Mouse (Mus musculus): ENCODE measurements around the gene Tnni3. TPM values are rescaled to one million over a fixed set of nuclear protein-coding genes. Genes with fewer than 3 reads are reported as not detected.

The Tnni3 gene
- polyA plus RNA-seq, 1 experiment from 2014 or later = 2.7 TPM

- Histone ChIP-seq H3K27me3 (replicated peaks; ENCODE audit: low read depth, poor library complexity, severe bottlenecking) (no peaks in the 10 kb centered on the region), H3K4me1 (peaks cover 35% of the 10 kb centered on the region), H3K9me3 (no peaks in the 10 kb centered on the region; the same call in 1 of the 2 replicates), H3K36me3 (replicated peaks) (peaks cover 6% of the 10 kb centered on the region), H3K4me3 (peak overlapping the region; percentile 97), H3K27ac (replicated peaks) (peak overlapping the region; percentile 93)
- 12% methylated on average over 14 of the region's 14 CpGs for WGBS
- DNase-seq (ENCODE audit: low spot score) = peak; percentile 36
Observed at GRCm38 (mm10) chr7:4502421-4503090, 21.5 kb downstream of the Tnni3 start.

- H3K4me3 ChIP-seq = peak within 1 kb of the TSS; percentile 97
- H3K36me3 ChIP-seq (replicated peaks) = peaks cover 14% of the 10 kb centered on the region
- peak; percentile 95 for DNase-seq (ENCODE audit: low spot score)
- peak within 1 kb of the TSS; percentile 93 for H3K27ac ChIP-seq (replicated peaks)
- H3K4me1 ChIP-seq = peaks cover 35% of the 10 kb centered on the region
- no peaks in the 10 kb centered on the region for H3K27me3 ChIP-seq (replicated peaks; ENCODE audit: low read depth, poor library complexity, severe bottlenecking)
- no peaks in the 10 kb centered on the region; the same call in 1 of the 2 replicates for H3K9me3 ChIP-seq
- WGBS = under 1% methylated on average over 62 of the region's 62 CpGs
Observed at GRCm38 (mm10) chr7:4501558-4502397, 22.3 kb downstream of the Tnni3 start, which contains the start of gene Ppp1r12c. Gene Ppp1r12c, minus strand, starts transcription at chr7:4501680.

GRCm38 (mm10) chr7:4500892-4501471, 23.0 kb downstream of the Tnni3 start:
- WGBS = under 1% methylated on average over 49 of the region's 52 CpGs
- Histone ChIP-seq H3K36me3 (replicated peaks) (peaks cover 22% of the 10 kb centered on the region), H3K27ac (replicated peaks) (peak overlapping the region; percentile 93), H3K4me3 (peak overlapping the region; percentile 97), H3K9me3 (no peaks in the 10 kb centered on the region; the same call in 1 of the 2 replicates), H3K4me1 (peaks cover 35% of the 10 kb centered on the region), H3K27me3 (replicated peaks; ENCODE audit: low read depth, poor library complexity, severe bottlenecking) (no peaks in the 10 kb centered on the region)
- DNase-seq (ENCODE audit: low spot score) = peak; percentile 55

GRCm38 (mm10) chr7:4499034-4499433, 25.0 kb downstream of the Tnni3 start:
- Histone ChIP-seq H3K4me1 (peaks cover 35% of the 10 kb centered on the region), H3K9me3 (no peaks in the 10 kb centered on the region; the same call in 1 of the 2 replicates), H3K27me3 (replicated peaks; ENCODE audit: low read depth, poor library complexity, severe bottlenecking) (no peaks in the 10 kb centered on the region), H3K36me3 (replicated peaks) (peaks cover 41% of the 10 kb centered on the region), H3K27ac (replicated peaks) (no peak overlapping the region), H3K4me3 (peak overlapping the region; percentile 97)
- WGBS = 89% methylated on average over 4 of the region's 4 CpGs
- DNase-seq (ENCODE audit: low spot score) = no peak

GRCm38 (mm10) chr7:4498251-4498650, 25.8 kb downstream of the Tnni3 start:
- Histone ChIP-seq H3K27me3 (replicated peaks; ENCODE audit: low read depth, poor library complexity, severe bottlenecking) (no peaks in the 10 kb centered on the region), H3K9me3 (no peaks in the 10 kb centered on the region; the same call in 1 of the 2 replicates), H3K4me1 (peaks cover 35% of the 10 kb centered on the region), H3K36me3 (replicated peaks) (peaks cover 48% of the 10 kb centered on the region), H3K27ac (replicated peaks) (no peak overlapping the region), H3K4me3 (peak overlapping the region; percentile 97)
- WGBS = 40% methylated on average over 9 of the region's 9 CpGs
- DNase-seq (ENCODE audit: low spot score) = peak; percentile 61

GRCm38 (mm10) chr7:4497271-4497903, 26.6 kb downstream of the Tnni3 start:
- H3K9me3 ChIP-seq = no peaks in the 10 kb centered on the region; the same call in 1 of the 2 replicates
- WGBS = 94% methylated on average over 9 of the region's 9 CpGs
- no peak overlapping the region for H3K4me3 ChIP-seq
- H3K4me1 ChIP-seq = peaks cover 35% of the 10 kb centered on the region
- no peaks in the 10 kb centered on the region for H3K27me3 ChIP-seq (replicated peaks; ENCODE audit: low read depth, poor library complexity, severe bottlenecking)
- H3K36me3 ChIP-seq (replicated peaks) = peaks cover 57% of the 10 kb centered on the region
- no peak overlapping the region for H3K27ac ChIP-seq (replicated peaks)
- no peak for DNase-seq (ENCODE audit: low spot score)

GRCm38 (mm10) chr7:4496468-4496867, 27.6 kb downstream of the Tnni3 start:
- peaks cover 66% of the 10 kb centered on the region for H3K36me3 ChIP-seq (replicated peaks)
- WGBS = 92% methylated on average over 3 of the region's 3 CpGs
- DNase-seq (ENCODE audit: low spot score) = no peak
- no peak overlapping the region for H3K27ac ChIP-seq (replicated peaks)
- H3K4me3 ChIP-seq = no peak overlapping the region
- no peaks in the 10 kb centered on the region; the same call in 1 of the 2 replicates for H3K9me3 ChIP-seq
- H3K27me3 ChIP-seq (replicated peaks; ENCODE audit: low read depth, poor library complexity, severe bottlenecking) = no peaks in the 10 kb centered on the region
- H3K4me1 ChIP-seq = peaks cover 33% of the 10 kb centered on the region

GRCm38 (mm10) chr7:4493991-4494390, 30.0 kb downstream of the Tnni3 start:
- H3K4me3 ChIP-seq = no peak overlapping the region
- 83% methylated on average over 1 of the region's 1 CpGs for WGBS
- no peak for DNase-seq (ENCODE audit: low spot score)
- no peaks in the 10 kb centered on the region for H3K27me3 ChIP-seq (replicated peaks; ENCODE audit: low read depth, poor library complexity, severe bottlenecking)
- H3K27ac ChIP-seq (replicated peaks) = no peak overlapping the region
- no peaks in the 10 kb centered on the region for H3K9me3 ChIP-seq
- peaks cover 90% of the 10 kb centered on the region for H3K36me3 ChIP-seq (replicated peaks)
- H3K4me1 ChIP-seq = peaks cover 12% of the 10 kb centered on the region

GRCm38 (mm10) chr7:4492284-4493224, 31.5 kb downstream of the Tnni3 start:
- Histone ChIP-seq H3K4me3 (no peak overlapping the region), H3K27me3 (replicated peaks; ENCODE audit: low read depth, poor library complexity, severe bottlenecking) (no peaks in the 10 kb centered on the region), H3K36me3 (replicated peaks) (peaks cover 99% of the 10 kb centered on the region), H3K4me1 (no peaks in the 10 kb centered on the region), H3K9me3 (no peaks in the 10 kb centered on the region), H3K27ac (replicated peaks) (no peak overlapping the region)
- no peak for DNase-seq (ENCODE audit: low spot score)
- WGBS = 93% methylated on average over 13 of the region's 13 CpGs

- no peak overlapping the region for H3K4me3 ChIP-seq
- WGBS = 88% methylated on average over 6 of the region's 6 CpGs
- no peaks in the 10 kb centered on the region for H3K27me3 ChIP-seq (replicated peaks; ENCODE audit: low read depth, poor library complexity, severe bottlenecking)
- peaks cover 99% of the 10 kb centered on the region for H3K36me3 ChIP-seq (replicated peaks)
- no peaks in the 10 kb centered on the region for H3K4me1 ChIP-seq
- DNase-seq (ENCODE audit: low spot score) = no peak
- no peak overlapping the region for H3K27ac ChIP-seq (replicated peaks)
- no peaks in the 10 kb centered on the region for H3K9me3 ChIP-seq
Observed at GRCm38 (mm10) chr7:4491308-4491707, 32.7 kb downstream of the Tnni3 start.

GRCm38 (mm10) chr7:4482281-4482680, 41.7 kb downstream of the Tnni3 start:
- Histone ChIP-seq H3K36me3 (replicated peaks) (peaks cover 67% of the 10 kb centered on the region), H3K27ac (replicated peaks) (no peak overlapping the region), H3K4me1 (peaks cover 22% of the 10 kb centered on the region), H3K27me3 (replicated peaks; ENCODE audit: low read depth, poor library complexity, severe bottlenecking) (peaks cover 3% of the 10 kb centered on the region; the same call in 1 of the 2 replicates), H3K9me3 (no peaks in the 10 kb centered on the region), H3K4me3 (no peak overlapping the region)
- 91% methylated on average over 12 of the region's 12 CpGs for WGBS
- no peak for DNase-seq (ENCODE audit: low spot score)

All from embryonic facial prominence, embryonic 10.5 days (tissue).